Mouse (Mus musculus) megakaryocyte, embryonic 14.5 days (primary cell): ENCODE data around the gene Zfp316. TPM values are rescaled to one million over a fixed set of nuclear protein-coding genes. Genes with fewer than 3 reads are reported as not detected.
A peak's percentile ranks its signal among the peaks of the same experiment; 100 is the strongest.

Experiments used
- H3K27me3 ChIP-seq: replicated peaks from 2 replicates; pipeline ENCODE3; 2012; ENCODE audit warnings: inconsistent platforms
- H3K36me3 ChIP-seq: replicated peaks from 2 replicates; pipeline ENCODE3; 2012; ENCODE audit warnings: low read length, inconsistent platforms, mixed read lengths
- H3K4me1 ChIP-seq: 2 replicates; pipeline ENCODE4 v1.6.1; 2012; ENCODE audit warnings: inconsistent platforms
- H3K4me3 ChIP-seq: replicated peaks from 2 replicates; pipeline ENCODE3; 2012; ENCODE audit warnings: moderate library complexity, mild to moderate bottlenecking, inconsistent platforms
- H3K9me3 ChIP-seq: 2 replicates; pipeline ENCODE4 v1.6.1; 2012; ENCODE audit warnings: inconsistent platforms
- FLI1 ChIP-seq: IDR thresholded peaks from 2 replicates; pipeline ENCODE4 v1.6.1; 2012; ENCODE audit warnings: low read length, inconsistent platforms, mixed read lengths
- GATA1 ChIP-seq: IDR thresholded peaks from 3 replicates; pipeline ENCODE4 v1.6.1; 2012; ENCODE audit warnings: mixed read lengths, low read length, inconsistent platforms, borderline replicate concordance
- polyA plus RNA-seq: library from polyadenylated mRNA; stranded (reverse); fragments of >175 nt; gene quantifications from 2 replicates; pipeline ENCODE4 v1.2.3, GENCODE M21; 2012; ENCODE audit warnings: low replicate concordance; ENCODE audit not compliant: insufficient read depth

Gene Zfp316
- polyA plus RNA-seq, 1 experiment: 1.1 TPM

- TF ChIP-seq FLI1: no peak
- no peak for TF ChIP-seq GATA1
- Histone ChIP-seq H3K4me3 (no peak overlapping the region), H3K4me1 (peaks cover 50% of the 10 kb centered on the region), H3K27me3 (no peaks in the 10 kb centered on the region), H3K9me3 (peaks cover 5% of the 10 kb centered on the region; the same call in 1 of the 2 replicates), H3K36me3 (peaks cover 99% of the 10 kb centered on the region)
Observed at GRCm38 (mm10) chr5:143304251-143304650, 34.4 kb upstream of the Zfp316 start.

GRCm38 (mm10) chr5:143301296-143301695, 31.5 kb upstream of the Zfp316 start:
- Histone ChIP-seq H3K36me3 (peaks cover 81% of the 10 kb centered on the region), H3K27me3 (peaks cover 2% of the 10 kb centered on the region), H3K9me3 (peaks cover 5% of the 10 kb centered on the region; the same call in 1 of the 2 replicates), H3K4me1 (peaks cover 43% of the 10 kb centered on the region), H3K4me3 (no peak overlapping the region)
- TF ChIP-seq GATA1: no peak

DNA sequence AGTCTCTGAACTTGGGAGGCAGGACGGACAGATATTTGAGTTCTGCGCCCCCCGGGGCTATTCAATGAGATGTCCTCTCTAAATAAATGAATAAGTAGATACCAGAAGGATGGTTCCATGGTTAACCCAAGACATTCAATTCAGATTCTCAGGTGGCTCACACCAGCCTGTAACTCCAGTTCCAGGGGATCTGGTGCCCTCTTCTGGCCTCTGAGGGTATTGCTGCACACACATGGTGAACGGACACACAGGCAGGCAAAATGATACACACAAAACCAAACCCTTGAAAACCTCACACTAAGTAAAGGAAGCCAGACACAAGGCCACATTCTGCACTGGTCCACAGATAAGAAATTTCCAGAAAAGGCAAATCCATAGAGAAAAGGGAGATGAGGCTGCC, 29.9 kb upstream of the Zfp316 start:
- Histone ChIP-seq H3K4me3 (no peak overlapping the region), H3K4me1 (peaks cover 39% of the 10 kb centered on the region), H3K36me3 (peaks cover 65% of the 10 kb centered on the region), H3K27me3 (peaks cover 9% of the 10 kb centered on the region), H3K9me3 (peaks cover 10% of the 10 kb centered on the region)
- TF ChIP-seq FLI1 (no peak), GATA1 (no peak)

- peaks cover 54% of the 10 kb centered on the region for H3K36me3 ChIP-seq
- TF ChIP-seq FLI1 (no peak), GATA1 (no peak)
Observed at GRCm38 (mm10) chr5:143298391-143298790, 28.6 kb upstream of the Zfp316 start.

DNA sequence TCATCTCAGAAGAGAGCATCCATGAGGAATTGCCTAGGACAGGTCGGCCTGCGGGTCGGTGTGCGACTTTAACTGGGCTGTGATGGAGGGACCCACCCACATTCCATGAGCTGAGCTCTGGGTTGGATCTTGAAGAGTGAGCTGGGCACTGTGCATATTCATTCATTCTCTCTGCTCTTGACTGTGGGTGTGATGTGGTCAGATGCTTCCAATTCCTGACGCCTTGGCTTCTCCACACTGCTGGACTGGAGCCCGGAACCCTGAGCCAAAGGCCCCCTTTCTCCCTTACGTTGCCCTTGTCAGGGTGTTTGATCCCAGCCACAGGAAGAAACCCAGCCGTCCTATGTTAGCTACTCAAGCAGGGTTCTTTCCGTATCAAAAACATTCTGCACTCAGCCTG, 28.2 kb upstream of the Zfp316 start:
- H3K27me3 ChIP-seq: peaks cover 25% of the 10 kb centered on the region
- peaks cover 49% of the 10 kb centered on the region for H3K36me3 ChIP-seq
- no peak for TF ChIP-seq FLI1
- TF ChIP-seq GATA1: no peak
- H3K9me3 ChIP-seq: peaks cover 15% of the 10 kb centered on the region
- H3K4me3 ChIP-seq: no peak overlapping the region
- peaks cover 40% of the 10 kb centered on the region for H3K4me1 ChIP-seq

More at GRCm38 (mm10) chr5:143298391-143298790, 28.6 kb upstream of the Zfp316 start:
- Histone ChIP-seq H3K27me3 (peaks cover 21% of the 10 kb centered on the region), H3K9me3 (peaks cover 15% of the 10 kb centered on the region), H3K4me3 (no peak overlapping the region), H3K4me1 (peaks cover 40% of the 10 kb centered on the region)

GRCm38 (mm10) chr5:143295330-143295729, 25.5 kb upstream of the Zfp316 start:
- Histone ChIP-seq H3K27me3 (peaks cover 52% of the 10 kb centered on the region), H3K36me3 (peaks cover 23% of the 10 kb centered on the region), H3K4me3 (no peak overlapping the region), H3K9me3 (peaks cover 16% of the 10 kb centered on the region), H3K4me1 (peaks cover 26% of the 10 kb centered on the region)
- TF ChIP-seq GATA1 (no peak), FLI1 (no peak)

GRCm38 (mm10) chr5:143294862-143295261, 25.0 kb upstream of the Zfp316 start:
- peaks cover 26% of the 10 kb centered on the region for H3K4me1 ChIP-seq
- H3K9me3 ChIP-seq: peaks cover 15% of the 10 kb centered on the region
- no peak overlapping the region for H3K4me3 ChIP-seq
- H3K36me3 ChIP-seq: peaks cover 18% of the 10 kb centered on the region
- no peak for TF ChIP-seq GATA1
- no peak for TF ChIP-seq FLI1
- H3K27me3 ChIP-seq: peaks cover 56% of the 10 kb centered on the region

GRCm38 (mm10) chr5:143293404-143293803, 23.6 kb upstream of the Zfp316 start, which contains the start of gene Zfp853:
TSS of gene Zfp853 (minus strand) at chr5:143293623.
- Histone ChIP-seq H3K27me3 (peaks cover 71% of the 10 kb centered on the region), H3K4me1 (peaks cover 31% of the 10 kb centered on the region), H3K36me3 (peaks cover 5% of the 10 kb centered on the region), H3K4me3 (peak within 1 kb of the TSS; percentile 1), H3K9me3 (peaks cover 27% of the 10 kb centered on the region)
- no peak for TF ChIP-seq GATA1
- TF ChIP-seq FLI1: no peak

- Histone ChIP-seq H3K9me3 (peaks cover 33% of the 10 kb centered on the region), H3K27me3 (peaks cover 76% of the 10 kb centered on the region), H3K36me3 (peaks cover under 1% of the 10 kb centered on the region), H3K4me1 (peaks cover 36% of the 10 kb centered on the region), H3K4me3 (no peak overlapping the region)
- TF ChIP-seq FLI1: no peak
- TF ChIP-seq GATA1: no peak
Observed at GRCm38 (mm10) chr5:143292879-143293278, 23.1 kb upstream of the Zfp316 start.

DNA sequence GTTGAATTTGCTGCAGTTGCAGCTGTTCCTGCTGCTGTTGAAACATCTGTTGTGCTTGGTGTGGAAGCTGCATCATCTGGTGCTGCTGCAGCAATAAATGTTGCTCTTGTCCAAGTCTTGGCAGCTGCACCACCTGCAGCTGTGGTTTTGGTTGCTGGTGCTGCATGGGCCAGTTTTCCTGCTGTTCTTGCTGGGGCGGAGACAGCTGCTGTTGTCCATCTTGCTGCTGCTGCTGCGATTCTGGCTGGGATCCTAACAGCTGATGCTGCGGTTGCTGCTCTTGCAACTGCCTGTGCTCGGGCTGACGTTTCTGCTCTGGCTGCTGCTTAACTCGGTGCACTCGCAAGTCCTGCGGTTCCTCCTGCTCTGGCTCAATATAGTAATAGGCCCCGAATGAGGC, 19.5 kb upstream of the Zfp316 start:
- Histone ChIP-seq H3K36me3 (no peaks in the 10 kb centered on the region), H3K27me3 (peaks cover 99% of the 10 kb centered on the region), H3K4me3 (no peak overlapping the region), H3K4me1 (peaks cover 26% of the 10 kb centered on the region), H3K9me3 (peaks cover 25% of the 10 kb centered on the region)
- no peak for TF ChIP-seq FLI1
- TF ChIP-seq GATA1: no peak
